Mouse (Mus musculus) C2C12 (cell line): Measurements from ENCODE around the gene Shcbp1l.

ENCODE experiments used
- CEBPB ChIP-seq: IDR thresholded peaks from one replicate; pipeline ENCODE4 v1.6.1; 2011; ENCODE audit warnings: low read depth, mild to moderate bottlenecking, control low read depth, moderate library complexity
- CTCF ChIP-seq: IDR thresholded peaks from one replicate; pipeline ENCODE4 v1.5.1; 2011; ENCODE audit not compliant: control insufficient read depth, insufficient read depth, insufficient read length
- MAX ChIP-seq: IDR thresholded peaks from one replicate; pipeline ENCODE4 v1.6.1; 2011; ENCODE audit warnings: mild to moderate bottlenecking, control low read depth
- MYOD1 ChIP-seq: IDR thresholded peaks from one replicate; pipeline ENCODE4 v1.6.1; 2011; ENCODE audit warnings: low read depth; ENCODE audit not compliant: control insufficient read depth, insufficient read length
- MYOG ChIP-seq: IDR thresholded peaks from one replicate; pipeline ENCODE4 v1.6.1; 2011; ENCODE audit not compliant: control insufficient read depth, insufficient read length; ENCODE audit errors: extremely low read depth
- USF1 ChIP-seq: IDR thresholded peaks from one replicate; pipeline ENCODE4 v1.6.1; 2011; ENCODE audit warnings: low read depth, mild to moderate bottlenecking, control low read depth, moderate library complexity

DNA sequence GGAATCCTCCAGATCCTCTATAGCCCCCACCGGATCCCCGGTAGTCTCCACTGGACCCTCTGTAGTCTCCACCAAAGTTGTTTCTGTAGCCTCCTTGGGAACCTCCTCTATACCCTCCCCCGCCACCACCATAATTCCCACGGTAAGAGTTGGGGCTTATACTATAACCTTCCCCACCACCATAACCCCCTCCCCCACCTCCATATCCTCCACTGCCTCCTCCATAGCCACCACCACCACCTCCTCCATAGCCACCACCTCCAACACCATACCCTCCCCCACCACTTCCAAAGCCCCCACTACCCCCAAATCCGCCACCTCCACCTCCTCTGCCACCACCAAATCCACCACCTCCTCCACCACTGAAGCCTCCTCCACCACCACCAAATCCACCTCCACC, 31.2 kb downstream of the Shcbp1l start:
- TF ChIP-seq CTCF: no peak
- TF ChIP-seq USF1: no peak
- TF ChIP-seq MYOG: no peak
- no peak for TF ChIP-seq MYOD1
- no peak for TF ChIP-seq MAX
- no peak for TF ChIP-seq CEBPB
